Mouse (Mus musculus) inflammation-experienced regulatory T-cells, adult 6 months (primary cell): ENCODE data around the gene Vasp. TPM values are rescaled to one million over a fixed set of nuclear protein-coding genes. Genes with fewer than 3 reads are reported as not detected.

Experiments used
- ATAC-seq: one replicate; pipeline ENCODE4 v1.8.0; 2017
- polyA plus RNA-seq, 3 experiments: library from polyadenylated mRNA; unstranded; fragments of 100-300 nt; shearing (Covaris generic); gene quantifications; one replicate each; pipeline ENCODE4 v1.2.1; 2017

Gene Vasp
- polyA plus RNA-seq, 3 experiments from 2014 or later, result 74.0 to 103 (median 94.6) TPM

DNA sequence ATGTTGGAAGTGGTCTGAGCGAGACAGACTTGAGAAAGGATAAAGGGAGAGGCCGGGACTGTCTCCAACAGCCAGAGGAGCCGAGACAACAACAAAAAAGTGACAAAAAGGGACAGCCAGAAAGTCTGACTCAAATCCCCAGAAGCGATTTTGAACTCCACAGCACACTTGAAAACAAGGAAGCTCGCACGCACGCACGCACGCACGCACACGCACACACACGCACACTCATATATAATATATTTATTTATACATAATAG is 31.4 kb upstream of the Vasp start:
- no peak for ATAC-seq

DNA sequence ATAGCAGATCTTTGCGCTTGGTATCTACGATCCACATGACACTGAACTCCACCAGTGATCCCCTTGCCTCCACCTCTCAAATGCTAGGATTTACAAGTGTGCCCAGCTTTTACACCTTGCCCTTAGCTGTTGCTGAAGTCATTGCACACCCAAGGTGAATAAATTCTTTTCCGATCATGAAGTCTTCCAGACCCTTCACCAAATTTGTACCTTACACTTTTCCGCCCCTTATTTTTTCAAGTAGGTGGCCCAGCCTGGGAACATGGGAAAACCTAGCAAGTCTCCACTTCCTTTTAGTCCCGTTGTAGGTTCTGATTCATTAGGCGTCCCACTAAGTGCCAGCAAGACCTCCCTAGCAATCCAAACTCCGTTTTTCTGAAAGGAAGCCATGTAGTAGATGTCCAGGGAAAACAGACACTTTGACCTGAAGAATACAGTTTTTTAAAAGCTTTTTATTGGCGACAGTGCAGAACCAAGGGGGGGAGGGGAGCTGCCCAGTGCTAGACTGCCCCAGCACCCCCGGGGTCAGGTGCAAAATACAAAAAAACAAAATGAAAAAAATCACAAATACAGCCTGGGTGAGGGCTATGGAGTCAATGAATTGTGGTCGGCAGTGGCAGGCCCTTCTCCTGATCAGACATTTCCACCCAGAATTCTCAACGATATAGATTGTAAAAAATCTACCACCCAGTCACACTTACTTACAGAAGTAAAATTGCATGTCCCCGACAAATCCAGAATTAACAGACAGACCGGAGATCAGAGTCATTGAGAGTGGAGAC is 30.8 kb upstream of the Vasp start:
- no peak for ATAC-seq

DNA sequence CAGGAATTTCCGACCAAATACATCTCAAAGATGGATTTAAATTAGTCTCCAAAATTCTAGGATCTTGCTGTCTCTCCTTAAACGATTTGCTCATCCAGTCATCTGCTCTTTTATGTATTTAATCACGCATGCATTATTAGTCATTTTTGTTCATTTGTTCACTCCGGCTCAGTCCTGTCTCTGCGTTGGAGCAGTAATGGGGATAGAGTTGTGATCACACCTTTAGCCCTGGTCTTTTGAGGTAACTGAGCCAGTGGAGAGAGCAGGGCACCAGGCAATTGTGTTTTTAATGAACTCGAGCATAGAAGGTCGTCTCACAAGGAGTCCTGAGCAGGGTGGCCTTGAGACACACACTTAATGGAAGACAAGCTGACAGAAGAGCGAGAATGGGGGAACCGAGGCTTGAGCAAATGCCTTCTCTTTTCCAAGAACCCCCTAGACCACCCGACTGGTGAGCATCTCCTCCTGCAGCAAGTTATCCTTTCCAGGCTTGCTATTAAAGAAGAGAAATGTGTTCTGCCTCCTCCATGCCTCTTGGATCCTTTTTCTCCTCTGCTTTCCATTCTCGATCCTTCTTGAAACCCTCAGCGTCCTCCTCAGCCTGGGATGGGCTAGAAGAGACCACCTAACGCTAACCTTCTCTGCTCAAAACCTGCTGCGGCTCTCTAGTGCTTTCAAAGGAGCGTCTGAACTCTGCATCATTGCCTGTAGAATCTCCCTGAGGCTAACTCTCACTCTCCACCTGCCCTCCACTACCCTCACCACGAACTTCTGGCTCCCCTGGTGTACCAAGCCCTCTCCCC is 30.0 kb upstream of the Vasp start:
- ATAC-seq, result no peak

DNA sequence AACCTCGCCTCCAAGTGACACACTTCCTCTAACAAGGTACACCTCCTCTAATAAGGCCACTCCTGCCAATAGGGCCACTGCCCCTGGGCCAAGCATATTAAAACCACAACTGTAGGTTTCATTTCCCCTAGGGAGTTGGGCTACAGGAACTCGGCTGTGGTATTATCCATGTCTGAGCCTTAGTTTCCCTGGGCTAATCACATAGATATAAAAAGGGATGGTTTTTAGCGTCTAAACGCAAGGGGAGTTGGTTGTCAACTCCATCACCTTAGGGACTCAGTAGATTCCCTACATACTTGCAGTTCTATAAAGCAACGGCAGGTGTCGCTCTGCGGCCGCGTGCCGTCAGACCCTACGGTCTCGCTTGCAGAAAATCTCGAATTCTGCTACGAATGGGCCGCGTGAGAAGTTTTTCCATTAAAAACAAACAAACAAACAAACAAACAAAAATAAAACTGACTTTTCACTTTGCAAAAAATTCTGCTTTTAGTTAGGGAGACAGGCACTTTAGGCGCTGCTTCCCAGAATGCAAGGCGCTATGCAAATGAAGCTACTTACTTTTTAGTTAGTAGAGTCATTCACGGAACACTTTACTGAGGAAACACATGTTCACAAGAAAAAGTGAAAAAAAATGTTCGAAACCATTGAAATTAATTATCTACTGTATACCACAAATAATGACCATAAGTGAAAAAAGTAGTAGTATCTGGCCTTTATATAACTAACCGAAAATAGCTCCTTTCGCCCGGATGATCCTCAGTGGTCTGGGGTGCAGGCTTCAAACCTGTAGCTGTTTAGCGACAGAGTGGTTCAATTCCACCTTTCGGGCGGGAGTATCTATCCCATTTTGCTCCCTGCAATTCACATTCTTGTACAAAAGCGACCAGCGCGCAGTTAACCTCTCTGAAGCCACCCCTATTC is 29.1 kb upstream of the Vasp start:
- peak; percentile 61 for ATAC-seq

GRCm38 (mm10) chr7:19299194-19299593 is 27.6 kb upstream of the Vasp start:
- ATAC-seq, result no peak

- ATAC-seq, result no peak
Observed at GRCm38 (mm10) chr7:19297794-19298193, 26.2 kb upstream of the Vasp start.

DNA sequence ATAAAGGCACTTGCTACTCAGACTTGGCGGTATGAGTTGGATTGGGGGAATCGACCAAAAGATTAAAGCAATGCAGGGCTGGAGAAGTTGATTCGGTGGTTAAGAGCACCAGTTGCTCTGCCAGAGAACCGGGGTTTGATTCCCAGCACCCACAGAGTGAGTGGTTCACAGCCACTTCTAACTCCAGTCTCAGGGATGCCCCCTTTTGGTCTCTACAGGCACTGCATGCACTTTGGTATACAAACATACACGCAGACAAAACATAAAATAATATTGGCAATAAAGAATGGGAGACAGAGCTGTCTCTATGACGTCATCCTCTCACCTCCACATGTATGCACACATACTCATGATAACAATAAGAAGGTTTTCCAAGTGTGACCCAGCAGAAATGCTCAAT is 25.4 kb upstream of the Vasp start:
- no peak for ATAC-seq

GRCm38 (mm10) chr7:19295503-19296185 is 24.0 kb upstream of the Vasp start:
- ATAC-seq, result peak; percentile 86

- ATAC-seq, result no peak
Observed at GRCm38 (mm10) chr7:19290969-19291596, 19.5 kb upstream of the Vasp start.

DNA sequence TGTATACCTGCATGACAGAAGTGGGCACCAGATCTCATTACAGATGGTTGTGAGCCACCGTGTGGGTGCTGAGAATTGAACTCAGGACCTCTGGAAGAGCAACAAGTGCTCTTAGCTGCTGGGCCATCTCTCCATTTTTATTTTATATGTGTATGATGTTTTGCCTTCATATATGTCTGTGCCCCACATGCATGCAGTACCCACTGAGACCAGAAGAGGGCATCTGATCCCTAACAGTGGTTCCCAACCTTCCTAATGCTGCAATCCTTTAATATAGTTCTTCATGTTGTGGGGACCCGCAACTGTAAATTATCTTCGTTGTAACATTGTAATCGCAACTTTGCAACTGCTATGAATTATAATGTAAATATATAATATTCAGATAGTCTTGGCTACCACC is 13.1 kb upstream of the Vasp start:
- ATAC-seq, result no peak

DNA sequence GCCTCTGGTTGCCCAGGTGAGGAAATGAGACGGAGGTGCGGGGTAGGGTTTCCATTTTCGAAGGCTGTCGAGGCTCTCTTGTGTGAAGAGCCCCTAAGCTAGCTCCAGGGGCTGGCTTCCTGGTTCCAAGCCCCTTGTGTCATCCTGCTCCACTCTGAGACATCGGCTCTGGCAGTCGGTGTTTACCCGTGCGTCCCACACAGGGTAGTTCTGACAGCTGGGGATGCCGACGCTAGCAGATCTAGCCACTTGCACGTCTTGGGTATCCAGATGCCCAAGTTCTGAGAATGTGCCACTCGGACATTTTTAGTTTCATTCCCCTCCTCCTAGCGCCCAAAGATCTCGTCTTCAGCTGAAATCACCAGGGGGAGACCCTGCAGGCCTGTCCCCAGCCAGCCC is 11.8 kb upstream of the Vasp start:
- ATAC-seq, result no peak

DNA sequence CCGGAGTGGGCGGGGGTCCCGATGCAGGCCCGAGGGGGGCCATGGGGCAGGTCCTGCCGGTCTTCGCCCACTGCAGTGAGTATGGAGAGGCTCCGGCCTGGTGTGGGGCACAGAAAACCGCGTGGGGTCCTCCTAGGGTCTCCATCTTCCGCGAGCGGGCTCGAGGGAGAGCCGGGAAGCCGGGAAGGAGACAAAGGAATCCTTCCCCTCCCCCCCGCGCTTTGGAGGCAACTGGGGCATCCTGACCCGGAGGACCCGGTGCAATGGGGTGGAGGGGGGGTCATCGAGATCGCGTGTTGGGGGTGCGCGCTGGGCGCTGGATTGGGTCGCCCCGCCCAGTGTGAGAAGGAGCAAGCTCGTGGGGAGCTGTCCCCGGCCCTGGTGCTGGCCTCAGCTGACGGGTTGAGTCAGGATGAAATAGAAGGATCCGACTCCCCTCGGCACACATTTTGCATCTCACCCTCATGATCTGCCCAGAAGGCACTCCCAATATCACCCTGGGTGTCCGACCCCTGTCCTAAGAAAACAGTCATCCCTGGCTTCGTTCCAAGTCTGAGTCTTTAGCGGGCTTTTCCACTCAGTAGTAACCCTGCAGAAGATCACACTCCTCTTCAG is 11.3 kb upstream of the Vasp start:
- ATAC-seq, result peak; percentile 49

GRCm38 (mm10) chr7:19282385-19282784 is 10.8 kb upstream of the Vasp start, which contains the start of gene Rtn2:
Gene Rtn2, plus strand, starts transcription at chr7:19282624.
- peak; percentile 68 for ATAC-seq

GRCm38 (mm10) chr7:19281680-19282304 is 10.2 kb upstream of the Vasp start:
- ATAC-seq, result peak; percentile 49

- ATAC-seq, result peak; percentile 60
Observed at GRCm38 (mm10) chr7:19279581-19280114, 8.0 kb upstream of the Vasp start, which contains the start of gene Ppm1n. Gene Ppm1n, minus strand, starts transcription at chr7:19280064.

DNA sequence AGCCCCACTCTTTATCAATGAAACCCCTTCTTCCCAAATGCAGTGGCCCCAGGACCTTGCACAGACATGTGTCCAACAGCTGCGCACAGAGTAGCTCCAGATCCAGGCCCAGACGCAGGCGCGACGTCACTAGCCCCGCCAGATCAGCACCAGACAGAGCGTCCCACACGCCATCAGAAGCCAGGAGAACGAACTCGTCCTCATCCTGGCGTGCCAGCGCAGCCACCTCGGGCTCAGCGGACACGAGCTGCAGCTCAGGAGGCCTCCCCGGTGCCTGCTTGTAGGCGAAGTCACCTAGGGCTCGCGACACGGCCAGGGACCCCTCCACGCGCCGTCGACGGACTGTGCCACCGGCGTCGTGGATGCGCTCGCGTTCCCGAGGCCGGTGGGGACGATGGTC is 7.4 kb upstream of the Vasp start:
- no peak for ATAC-seq

- no peak for ATAC-seq
Observed at GRCm38 (mm10) chr7:19276253-19276652, 4.6 kb upstream of the Vasp start.

DNA sequence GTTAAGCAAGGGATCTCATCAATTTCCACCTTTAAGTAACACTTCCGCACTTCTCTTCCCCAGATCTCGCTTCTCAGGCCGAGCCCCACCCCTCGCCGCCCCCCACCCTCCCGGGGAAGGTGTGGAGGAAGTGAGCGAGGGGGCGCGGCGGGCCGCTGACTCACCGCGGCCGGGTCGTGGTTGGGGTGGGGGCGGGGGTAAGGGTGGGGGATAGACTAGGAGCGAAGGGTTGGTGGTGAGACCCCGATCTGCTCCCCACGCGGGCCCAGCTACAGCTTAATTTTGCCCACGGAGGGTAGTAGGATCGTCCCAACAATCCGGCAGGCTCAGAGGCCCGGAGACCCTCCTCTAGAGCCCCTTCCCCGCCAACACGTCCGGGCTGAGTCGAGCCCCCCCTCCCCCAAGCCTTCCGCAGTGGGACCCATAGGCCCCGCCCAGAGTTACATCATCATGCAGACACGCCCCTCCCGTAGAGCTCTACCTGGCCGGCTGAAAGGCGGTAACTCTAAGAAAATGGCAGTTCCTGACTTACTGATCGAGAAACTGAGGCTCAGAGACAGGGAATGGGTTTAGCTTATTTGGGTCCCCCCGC is 652 bp upstream of the Vasp start:
- ATAC-seq, result peak; percentile 69

GRCm38 (mm10) chr7:19270509-19271237 is 944 bp downstream of the Vasp start:
- ATAC-seq, result no peak
